Mouse (Mus musculus) embryonic stem cell, embryonic (primary cell): ENCODE results near the gene Smarca2.
"Not testable (repeated sequence)": the region's sequence is repeated elsewhere in the genome, so short reads cannot be mapped to it uniquely, and the experiment has no call there.

ENCODE experiments used
- CTCF ChIA-PET, 4 experiments: fragments of 300-600 bp in 2 of 4; fragments of 350-600 bp in 2 of 4; sonication (Branson Sonifier 250); formaldehyde crosslinking; loops; one replicate each; lab custom pipeline; 2022; ENCODE audit warnings: inconsistent platforms in 2 of 4; lab: Charles Lee
- POLR2A ChIA-PET, 4 experiments: fragments of 300-600 bp in 2 of 4; fragments of 350-600 bp in 2 of 4; sonication (Branson Sonifier 250); formaldehyde crosslinking; loops; one replicate each; lab custom pipeline; 2022; ENCODE audit warnings: antibody characterized with exemption in 4 of 4, inconsistent platforms in 1 of 4; lab: Charles Lee

Gene Smarca2

DNA sequence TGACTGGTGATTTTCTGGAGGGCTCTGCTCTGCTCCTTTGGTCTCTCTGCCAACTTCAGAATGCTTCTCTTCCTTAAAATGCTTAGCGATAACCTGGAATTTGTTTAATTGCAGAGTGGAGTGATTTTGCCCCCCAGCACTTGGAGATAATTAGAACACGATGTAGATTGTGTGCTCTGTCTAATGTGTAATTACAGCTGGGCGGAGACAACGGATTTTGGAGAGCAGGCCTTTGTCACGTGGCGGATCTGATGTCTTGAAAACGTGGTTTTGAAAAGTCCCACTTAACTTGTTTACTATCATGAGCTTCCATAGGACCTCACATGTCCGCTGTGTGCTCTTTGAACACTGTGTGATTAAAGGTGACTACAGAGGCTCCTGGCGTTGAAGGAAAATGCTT is 125.6 kb downstream of the Smarca2 start:
- CTCF ChIA-PET = interaction anchor here in 1 of 4 experiments (1.0 kb wide), 1 partner anchor 17 kb away, joined by 4 read pairs; no protein-coding TSS in a partner anchor
- POLR2A ChIA-PET = no interaction called here

DNA sequence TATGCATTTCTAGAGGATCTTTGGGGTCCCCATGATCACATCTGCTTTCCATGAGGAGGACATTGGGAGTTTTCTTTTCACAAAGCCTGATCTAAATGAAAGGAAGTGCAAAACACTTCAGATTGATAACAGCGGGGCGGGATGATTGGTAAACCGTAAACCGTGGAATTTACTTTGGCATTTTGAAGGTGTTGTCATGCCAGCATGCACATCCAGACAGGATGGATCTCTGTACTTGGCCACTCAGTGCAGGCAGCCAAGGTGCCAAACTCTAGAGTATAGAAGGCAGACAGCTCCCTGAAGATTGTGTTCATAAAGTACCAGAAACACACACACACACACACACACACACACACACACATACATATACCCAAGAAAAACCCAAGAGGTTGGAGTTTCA is 126.3 kb downstream of the Smarca2 start:
- POLR2A ChIA-PET = no interaction called here
- CTCF ChIA-PET = interaction anchor here in 3 of 4 experiments (0.5 to 1.4 kb wide), 4 partner anchors 14 to 686 kb away, joined by 3 to 4 read pairs (median 4); no protein-coding TSS in a partner anchor

DNA sequence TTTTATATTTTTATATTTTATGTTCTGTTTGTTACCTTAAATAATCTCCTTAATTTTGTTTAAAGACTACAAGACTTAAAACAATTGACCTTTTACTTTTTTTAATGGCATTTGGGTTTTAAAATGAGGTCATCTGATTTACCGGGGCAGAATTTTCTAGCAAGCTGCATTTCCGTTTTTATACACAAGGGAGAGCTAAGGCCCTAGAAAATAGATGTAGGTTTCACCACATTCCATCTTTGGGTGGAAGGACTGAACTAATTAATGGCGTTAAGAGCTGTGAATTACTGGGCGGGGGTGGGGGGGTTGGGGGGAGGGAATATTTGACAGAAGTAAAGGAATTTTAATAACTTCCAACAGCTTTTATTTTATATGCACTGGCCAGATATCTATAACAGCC is 127.0 kb downstream of the Smarca2 start:
- ChIA-PET POLR2A (interaction anchor here in 2 of 4 experiments (0.6 to 1.0 kb wide), 2 partner anchors 14 to 1085 kb away, joined by 3 to 7 read pairs; no protein-coding TSS in a partner anchor), CTCF (interaction anchor here in 3 of 4 experiments (0.5 to 1.4 kb wide), 7 partner anchors 13 to 695 kb away, joined by 3 to 7 read pairs (median 4); no protein-coding TSS in a partner anchor)

DNA sequence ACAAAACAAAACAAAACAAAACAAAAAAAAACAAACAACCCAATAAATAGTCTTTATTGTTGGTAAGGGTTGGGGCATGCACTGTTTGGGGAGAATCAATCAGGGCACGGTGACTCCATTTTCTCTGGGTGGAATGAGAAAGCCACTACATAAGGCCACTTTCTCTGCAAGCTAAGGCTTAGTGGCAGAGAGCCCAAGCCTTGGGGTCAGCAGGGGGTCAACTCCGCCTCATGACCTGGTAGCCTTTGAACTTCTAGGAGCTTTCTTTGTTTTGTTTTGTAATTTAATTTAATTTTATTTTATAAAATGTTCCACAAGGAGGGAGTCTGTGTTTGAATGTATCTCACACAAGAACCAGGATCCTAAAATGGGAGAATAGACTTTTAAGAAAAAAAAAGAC is 128.2 kb downstream of the Smarca2 start:
- CTCF ChIA-PET = interaction anchor here in 1 of 4 experiments (0.6 kb wide), 1 partner anchor 81 kb away, joined by 3 read pairs; no protein-coding TSS in a partner anchor
- POLR2A ChIA-PET = no interaction called here

DNA sequence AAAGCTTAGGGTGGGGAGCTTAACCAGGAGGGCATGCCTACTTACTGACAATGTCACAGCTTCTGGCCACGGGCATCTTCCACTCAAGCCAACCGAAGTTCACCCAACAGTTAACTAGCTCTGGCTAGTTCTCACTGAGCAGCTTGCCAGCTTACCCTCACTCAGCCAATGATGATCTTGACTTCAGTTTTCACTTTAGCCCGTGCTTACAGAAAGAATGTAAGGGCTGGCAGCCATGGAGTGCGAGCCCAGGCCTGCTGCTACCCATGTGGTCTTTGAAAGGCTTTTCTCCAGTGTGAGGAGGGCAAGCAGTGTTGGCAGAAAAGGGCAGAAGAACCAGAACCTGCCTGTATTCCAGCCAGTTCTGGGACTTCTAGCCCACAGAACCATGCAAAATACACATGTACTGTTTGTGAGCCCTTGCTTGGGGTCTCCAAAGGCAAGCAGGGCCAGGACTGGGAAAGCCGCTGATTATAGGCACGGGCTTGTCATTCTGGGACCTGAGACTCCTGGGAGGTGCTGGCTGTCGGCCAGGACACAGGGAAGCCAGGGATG is 128.8 kb downstream of the Smarca2 start:
- POLR2A ChIA-PET = interaction anchor here in 1 of 4 experiments (0.5 kb wide), 1 partner anchor 15 kb away, joined by 3 read pairs; no protein-coding TSS in a partner anchor
- CTCF ChIA-PET = no interaction called here

DNA sequence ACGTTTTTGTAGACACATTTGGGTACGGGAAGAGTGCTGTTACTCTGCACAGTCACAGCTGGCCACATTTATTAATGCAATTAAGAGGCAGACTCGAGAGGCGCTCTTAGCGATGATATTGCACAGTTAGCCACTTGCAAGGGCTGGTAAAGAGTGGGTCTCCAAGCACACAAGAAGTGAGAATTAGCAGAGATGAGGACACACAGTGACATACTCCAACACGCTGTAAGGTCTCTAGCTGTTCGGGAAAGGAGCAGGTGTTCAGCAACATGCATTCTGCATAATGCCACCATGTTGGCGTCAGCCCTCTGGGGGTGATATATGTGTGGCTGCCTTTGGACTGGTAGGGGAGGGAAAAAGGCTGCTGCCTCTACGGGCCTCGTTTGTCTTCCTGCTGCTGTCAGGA is 129.9 kb downstream of the Smarca2 start:
- CTCF ChIA-PET = no interaction called here

DNA sequence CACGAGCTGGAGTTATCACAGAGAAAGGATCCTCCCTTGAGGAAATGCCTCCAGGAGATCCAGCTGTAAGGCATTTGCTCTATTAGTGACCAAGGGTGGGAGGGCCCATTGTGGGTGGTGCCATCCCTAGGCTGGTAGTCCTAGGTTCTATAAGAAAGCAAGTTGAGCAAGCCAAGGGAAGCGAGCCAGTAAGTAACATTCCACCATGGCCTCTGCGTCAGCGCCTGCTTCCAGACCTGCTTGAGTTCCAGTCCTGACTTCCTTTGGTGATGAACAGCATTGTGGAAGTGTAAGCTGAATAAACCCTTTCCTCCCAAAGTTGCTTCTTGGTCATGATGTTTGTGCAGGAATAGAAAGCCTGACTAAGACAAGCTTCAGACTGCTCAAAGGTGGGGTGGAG is 140.2 kb downstream of the Smarca2 start:
- POLR2A ChIA-PET = not testable (repeated sequence)
- CTCF ChIA-PET = interaction anchor here in 1 of 4 experiments (0.6 kb wide), 1 partner anchor 14 kb away, joined by 3 read pairs; no protein-coding TSS in a partner anchor

More for the DNA sequence above, 129.9 kb downstream of the Smarca2 start:
- POLR2A ChIA-PET = no interaction called here

DNA sequence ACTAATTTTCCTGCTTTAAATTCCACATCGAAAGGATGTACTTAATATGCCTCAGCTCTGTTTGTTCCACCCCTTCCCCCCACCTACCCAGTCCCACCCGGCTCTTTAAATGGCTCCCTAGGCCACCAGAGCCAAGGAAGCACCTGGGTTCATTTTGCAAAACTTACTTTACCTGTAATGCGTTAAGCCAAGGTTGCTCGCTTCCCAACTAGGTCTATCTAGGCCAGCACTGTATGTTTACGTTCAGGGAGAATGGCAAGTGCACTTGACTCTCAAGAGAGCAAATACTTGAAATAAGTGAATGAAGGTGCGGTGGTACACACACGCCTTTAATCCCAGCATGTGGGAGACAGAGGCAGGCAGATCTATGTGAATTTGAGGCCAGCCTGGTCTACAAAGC is 140.7 kb downstream of the Smarca2 start:
- POLR2A ChIA-PET = interaction anchor here in 1 of 4 experiments (0.9 kb wide), 1 partner anchor 14 kb away, joined by 3 read pairs; no protein-coding TSS in a partner anchor
- CTCF ChIA-PET = no interaction called here

DNA sequence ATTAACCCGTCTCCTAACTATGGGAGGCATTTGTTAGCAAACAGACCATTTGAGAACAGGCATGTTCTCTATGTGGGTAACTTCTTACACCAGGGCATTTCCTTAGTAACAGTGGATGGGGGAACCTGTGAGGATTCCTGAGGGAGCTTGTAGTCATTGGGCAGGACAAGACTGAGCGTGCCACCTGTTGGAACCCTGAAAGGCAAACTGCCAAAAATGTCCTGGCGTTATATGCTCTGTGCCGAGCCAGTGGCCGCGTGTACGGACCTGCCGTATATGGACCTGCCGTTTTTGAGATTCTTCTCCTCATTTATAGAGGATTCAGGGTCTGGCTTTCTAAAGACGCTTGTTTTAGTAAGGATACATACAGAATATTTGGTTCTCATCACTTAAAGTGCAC is 141.4 kb downstream of the Smarca2 start:
- ChIA-PET POLR2A (interaction anchor here in 1 of 4 experiments (0.9 kb wide), 1 partner anchor 14 kb away, joined by 3 read pairs; no protein-coding TSS in a partner anchor), CTCF (no interaction called here)

DNA sequence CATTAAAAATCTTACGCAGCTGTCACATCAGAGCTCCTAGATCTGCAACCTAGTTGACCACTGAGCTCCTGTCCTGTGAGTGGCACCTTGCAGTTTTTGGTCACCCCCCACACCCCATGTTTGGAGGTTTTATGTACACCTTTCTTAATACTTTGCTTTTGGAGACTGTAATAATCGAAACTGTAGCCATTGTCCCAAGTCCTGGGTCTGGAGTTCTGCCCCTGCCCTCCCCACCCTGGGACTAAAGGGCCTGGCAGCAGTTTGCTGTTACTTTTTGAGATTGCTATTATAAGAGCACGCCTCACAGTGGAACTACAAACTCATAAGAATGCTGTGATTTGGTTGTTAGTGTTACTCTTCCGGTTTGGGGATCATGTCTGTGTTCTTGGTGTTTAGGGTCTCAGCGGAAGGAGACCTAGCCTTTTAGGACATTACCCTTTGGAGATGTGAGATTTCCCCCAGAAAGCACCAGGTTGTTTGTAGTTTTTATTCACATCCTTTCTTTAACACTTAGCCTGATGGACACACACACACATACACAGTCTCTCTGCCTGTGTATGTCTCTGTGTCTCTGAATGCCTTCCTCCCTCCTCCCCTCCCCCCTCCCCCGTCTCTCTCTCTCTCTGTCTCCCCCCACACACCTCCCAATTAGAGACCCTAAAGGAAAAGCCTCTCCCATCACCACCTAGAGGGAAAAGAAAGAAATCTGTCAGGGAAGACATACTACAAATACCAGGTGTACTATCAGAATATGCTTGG is 142.0 kb downstream of the Smarca2 start:
- ChIA-PET CTCF (interaction anchor here in 1 of 4 experiments (1.2 kb wide), 1 partner anchor 16 kb away, joined by 4 read pairs; no protein-coding TSS in a partner anchor), POLR2A (interaction anchor here in 2 of 4 experiments (0.8 to 1.1 kb wide), 3 partner anchors 11 to 1075 kb away, joined by 3 to 4 read pairs (median 3); partner anchors contain the start of gene Dmrt2 (in 1 of the 2))

DNA sequence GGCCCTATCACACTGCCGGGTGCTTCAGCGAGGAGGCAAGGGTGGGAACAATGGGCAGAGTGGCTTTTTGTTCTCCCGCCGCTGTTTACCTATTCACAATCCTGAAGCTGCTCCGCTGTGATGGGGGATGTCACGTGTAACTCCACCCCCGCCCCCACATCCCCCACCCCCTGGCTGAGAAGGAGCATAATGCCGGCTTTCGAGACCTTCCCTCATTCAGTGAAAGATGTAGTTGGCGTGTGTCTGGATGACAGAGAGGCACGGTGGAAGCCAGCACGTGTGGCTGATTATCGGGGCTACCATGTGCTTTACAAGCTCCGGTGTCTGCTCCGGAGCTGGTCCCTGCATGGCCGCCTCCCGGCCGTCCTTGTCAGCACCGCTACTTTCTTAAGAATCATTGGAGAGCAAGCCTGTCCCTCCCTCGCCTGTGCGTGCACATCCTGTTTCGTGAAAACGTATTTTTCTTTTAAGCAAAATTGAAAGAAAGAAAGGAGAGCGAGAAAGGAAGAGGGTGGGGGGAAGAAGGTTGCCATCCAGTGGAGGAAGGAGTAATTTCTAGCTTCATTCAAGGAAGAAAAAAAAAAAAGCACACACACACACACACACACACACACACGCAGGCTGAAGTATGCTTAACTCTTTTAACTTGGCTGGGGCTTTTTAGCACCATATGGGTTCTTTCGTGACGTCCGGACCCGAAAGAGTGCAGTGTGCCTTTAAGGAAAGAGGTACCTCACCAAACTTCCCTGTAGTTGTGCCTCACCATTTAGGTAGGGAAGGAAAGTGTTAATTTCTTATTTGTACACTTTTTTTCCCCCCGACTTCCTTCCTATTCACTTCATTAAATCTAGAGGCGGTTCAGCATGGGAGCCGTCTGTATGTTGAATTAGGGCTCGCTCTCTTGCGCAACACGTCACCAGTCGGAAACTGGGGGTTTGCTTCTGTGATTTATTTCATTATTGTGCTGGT is 143.0 kb downstream of the Smarca2 start:
- POLR2A ChIA-PET = interaction anchor here in 2 of 4 experiments (0.7 to 1.1 kb wide), 5 partner anchors 12 to 1404 kb away, joined by 3 to 4 read pairs (median 3); partner anchors contain the start of gene Dmrt2 (in 1 of the 2)
- CTCF ChIA-PET = interaction anchor here in 3 of 4 experiments (0.5 to 1.2 kb wide), 8 partner anchors 8 to 1212 kb away, joined by 3 to 4 read pairs (median 3); no protein-coding TSS in a partner anchor

DNA sequence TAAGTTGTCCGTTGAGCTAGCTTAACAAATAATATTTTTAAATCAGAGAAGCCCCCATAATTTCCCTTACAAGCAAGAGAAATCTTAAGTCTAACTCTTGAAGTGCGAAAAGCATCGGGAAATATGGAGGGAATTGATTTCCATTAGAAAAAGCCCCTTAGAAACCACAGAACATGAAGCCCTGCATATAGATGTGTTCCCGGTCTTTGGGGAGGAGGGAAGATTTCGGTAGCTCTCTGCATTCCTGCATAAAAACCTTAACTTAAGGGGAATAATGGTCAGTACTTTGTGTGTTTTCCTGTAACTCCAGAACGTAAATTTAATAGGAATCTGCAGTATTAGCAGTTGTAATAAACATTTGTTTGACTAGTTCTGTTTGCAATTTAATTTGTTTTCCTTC is 143.8 kb downstream of the Smarca2 start:
- POLR2A ChIA-PET = interaction anchor here in 1 of 4 experiments (0.6 to 0.7 kb wide), 2 partner anchors 15 to 26 kb away, joined by 3 to 9 read pairs; no protein-coding TSS in a partner anchor
- CTCF ChIA-PET = interaction anchor here in 2 of 4 experiments (0.7 to 1.6 kb wide), 2 partner anchors 30 to 1945 kb away, joined by 4 to 5 read pairs; no protein-coding TSS in a partner anchor

DNA sequence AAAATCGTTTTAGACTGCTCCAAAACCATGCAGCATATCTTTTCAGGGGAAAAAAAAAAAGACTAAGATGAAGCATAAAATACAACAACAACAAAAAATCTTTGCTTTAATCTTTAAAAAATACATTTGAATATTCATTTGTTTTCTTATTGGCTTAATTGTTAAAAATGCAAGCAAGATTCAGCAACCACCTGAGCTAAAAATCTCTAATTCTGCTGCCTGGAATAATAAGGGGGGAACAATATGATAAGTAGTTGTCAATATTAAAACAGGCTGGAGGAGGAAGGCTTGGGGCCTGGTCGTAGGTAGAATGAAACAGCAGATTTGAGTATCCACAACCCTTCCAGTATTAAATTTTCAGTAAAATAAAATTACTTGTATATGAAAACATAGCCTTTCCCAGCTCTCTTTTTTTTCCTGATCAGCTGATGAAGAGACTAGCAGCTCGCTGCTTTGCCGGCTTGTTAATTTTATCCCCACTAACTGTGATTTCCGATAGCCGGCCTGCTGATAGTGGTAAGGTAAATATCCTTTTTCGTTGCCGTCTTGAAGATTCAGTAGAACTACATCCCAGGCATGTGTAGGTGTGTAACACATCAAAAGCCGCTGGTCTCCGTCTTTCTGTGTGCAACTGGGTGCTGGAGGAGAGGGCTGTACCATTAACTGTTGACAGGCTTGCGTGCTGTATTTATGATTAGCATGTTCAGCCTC is 144.7 kb downstream of the Smarca2 start:
- ChIA-PET CTCF (interaction anchor here in 1 of 4 experiments (1.6 kb wide), 1 partner anchor 31 kb away, joined by 5 read pairs; no protein-coding TSS in a partner anchor), POLR2A (no interaction called here)

DNA sequence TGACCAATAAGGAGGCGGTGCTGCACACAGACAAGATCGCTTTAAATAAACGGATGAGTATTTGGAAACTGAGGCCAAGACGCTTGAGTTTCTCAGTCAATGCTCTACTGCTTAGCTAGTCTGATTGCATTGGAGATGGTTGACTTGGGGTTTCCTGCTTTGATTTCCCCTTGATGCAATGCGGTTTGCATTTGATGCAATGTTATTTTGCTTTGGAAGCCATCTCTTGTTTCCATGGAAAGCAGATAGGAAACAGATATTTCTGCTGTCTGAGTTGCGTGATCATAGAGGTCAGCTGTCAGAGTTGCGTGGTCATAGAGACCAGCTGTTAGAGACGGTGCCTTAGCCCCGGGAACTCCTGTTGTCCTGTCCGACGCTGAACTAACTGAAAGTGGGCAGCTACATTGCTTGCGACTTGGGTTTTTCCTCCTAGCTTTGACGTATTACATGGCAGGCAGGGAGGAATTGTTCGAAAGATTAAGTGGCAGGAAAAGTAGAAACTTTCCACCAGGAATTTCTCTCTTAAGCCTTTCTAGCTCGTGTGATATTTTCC is 147.8 kb downstream of the Smarca2 start:
- ChIA-PET POLR2A (interaction anchor here in 1 of 4 experiments (0.7 kb wide), 1 partner anchor 45 kb away, joined by 4 read pairs; no protein-coding TSS in a partner anchor), CTCF (no interaction called here)

DNA sequence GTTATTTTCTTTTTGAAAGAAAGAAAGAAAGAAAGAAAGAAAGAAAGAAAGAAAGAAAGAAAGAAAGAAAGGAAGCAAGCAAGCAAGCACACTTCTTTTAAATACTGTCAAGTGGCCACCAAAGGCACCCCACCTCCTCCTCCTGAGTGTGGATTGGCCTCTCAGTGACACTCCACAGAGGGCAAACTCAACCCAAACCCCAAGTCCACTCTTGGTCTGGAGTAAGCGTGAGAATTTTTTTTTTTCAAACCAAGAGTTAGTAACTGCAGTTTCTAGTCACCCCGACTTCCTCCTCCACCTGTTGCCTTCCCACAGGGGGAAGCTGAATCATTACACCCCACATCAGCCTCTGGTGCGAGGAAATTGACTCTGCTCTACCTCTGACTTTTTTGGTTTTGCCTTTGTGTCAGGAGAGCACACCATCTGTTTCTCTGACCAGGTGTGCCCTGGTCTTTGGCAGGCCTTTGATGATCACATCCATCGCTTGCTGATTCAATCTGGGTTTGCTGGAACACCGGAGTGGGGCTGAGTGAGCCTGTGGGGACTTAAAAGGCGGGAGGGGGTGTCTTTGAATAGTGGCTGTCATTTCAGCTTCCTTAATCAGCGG is 148.5 kb downstream of the Smarca2 start:
- ChIA-PET POLR2A (no interaction called here), CTCF (no interaction called here)

DNA sequence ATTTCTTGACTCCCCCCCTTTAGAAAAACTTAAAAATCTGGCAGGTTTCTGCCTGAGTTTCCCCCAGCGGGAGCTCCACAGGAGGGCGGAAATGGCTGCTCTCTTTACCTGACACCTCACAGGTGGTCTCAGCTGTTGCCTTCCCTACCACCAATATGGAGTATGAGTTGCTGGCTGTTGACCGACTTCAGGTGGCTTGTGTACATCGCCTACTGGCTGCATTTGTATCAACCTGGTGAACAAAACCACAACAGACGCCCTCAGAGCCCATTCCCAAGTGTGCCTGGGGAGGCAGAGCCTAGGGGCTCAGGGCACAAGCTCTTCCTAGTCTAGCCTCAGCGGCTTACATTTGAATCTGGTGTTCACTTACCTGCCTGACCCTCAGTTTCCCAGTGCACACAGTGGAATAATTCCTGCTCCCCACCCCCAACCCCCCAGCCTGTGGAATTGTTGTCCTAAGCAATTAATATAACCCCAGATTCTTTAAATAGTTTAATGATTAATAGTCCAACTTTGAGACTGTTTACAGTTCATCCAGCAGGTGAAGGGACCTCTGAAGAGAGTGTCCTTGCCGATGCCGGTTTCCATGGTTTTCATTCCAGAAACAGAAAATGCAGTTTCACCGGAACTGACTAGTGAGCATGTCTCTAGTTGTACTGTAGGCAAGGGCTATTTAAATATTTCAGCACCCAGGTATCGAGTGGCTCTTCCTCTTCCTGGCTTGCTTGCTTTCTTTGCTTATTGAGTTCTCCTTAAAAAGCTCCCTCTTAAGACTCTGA is 149.4 kb downstream of the Smarca2 start:
- POLR2A ChIA-PET = no interaction called here
- CTCF ChIA-PET = no interaction called here
